Mouse (Mus musculus) liver, postnatal 0 days (tissue): ENCODE results near the gene Prr15l. TPM values are rescaled to one million over a fixed set of nuclear protein-coding genes. Genes with fewer than 3 reads are reported as not detected.

Experiments used
- ATAC-seq: fragments of 200-750 bp; cut with Nextera tagmentation; 2 replicates; pipeline ENCODE4 v1.8.0; 2017; ENCODE audit warnings: mild to moderate bottlenecking, moderate library complexity
- DNase-seq: peaks from one replicate; pipeline ENCODE4 v3.0.0-alpha.2; 2016
- H3K27ac ChIP-seq: fragments of 300-500 bp; sonication (generic); 2 replicates; pipeline ENCODE4 v1.5.1; 2014; ENCODE audit warnings: antibody characterized with exemption, moderate library complexity, mild to moderate bottlenecking, low read depth
- H3K27me3 ChIP-seq: fragments of 300-500 bp; sonication (generic); 2 replicates; pipeline ENCODE4 v1.6.1; 2014; ENCODE audit warnings: low read length, control low read depth, mixed read lengths; ENCODE audit not compliant: insufficient read depth
- H3K36me3 ChIP-seq: fragments of 300-500 bp; sonication (generic); replicated peaks from 2 replicates; pipeline ENCODE4 v1.6.1; 2014; ENCODE audit warnings: mild to moderate bottlenecking, control low read depth, low read length, moderate library complexity, mixed read lengths; ENCODE audit not compliant: insufficient read depth
- H3K4me1 ChIP-seq: fragments of 300-500 bp; sonication (generic); 2 replicates; pipeline ENCODE4 v1.6.1; 2014; ENCODE audit warnings: antibody characterized with exemption, mild to moderate bottlenecking, control low read depth; ENCODE audit not compliant: insufficient read depth
- H3K4me2 ChIP-seq: fragments of 300-500 bp; sonication (generic); 2 replicates; pipeline ENCODE4 v1.6.1; 2014; ENCODE audit warnings: low read depth, mild to moderate bottlenecking, low read length, moderate library complexity, mixed read lengths
- H3K4me3 ChIP-seq: fragments of 300-500 bp; sonication (generic); 2 replicates; pipeline ENCODE4 v1.5.1; 2014; ENCODE audit warnings: low read depth, low read length
- H3K9ac ChIP-seq: fragments of 300-500 bp; sonication (generic); replicated peaks from 2 replicates; pipeline ENCODE4 v1.6.1; 2014; ENCODE audit warnings: mild to moderate bottlenecking, moderate library complexity
- H3K9me3 ChIP-seq: fragments of 300-500 bp; sonication (generic); 2 replicates; pipeline ENCODE4 v1.6.1; 2016; ENCODE audit warnings: mild to moderate bottlenecking, control low read depth, low read length, mixed read lengths
- CTCF ChIP-seq: sonication (generic); IDR thresholded peaks from 2 replicates; pipeline ENCODE4 v1.5.1; 2016; ENCODE audit warnings: antibody characterized with exemption, low read depth
- EP300 ChIP-seq: IDR thresholded peaks from 2 replicates; pipeline ENCODE4 v1.6.1; 2016; ENCODE audit warnings: antibody characterized with exemption, low read depth, mild to moderate bottlenecking
- WGBS: fragments of 180-500 bp; shearing (Covaris S2); extraction: QIAGEN DNeasy Blood & Tissue Kit; methylation state at CpG from one replicate; pipeline ENCODE4 v1.1.7; 2014; ENCODE audit not compliant: insufficient replicate concordance; 5-methylcytosine and 5-hydroxymethylcytosine counted together
- polyA plus RNA-seq: library from polyadenylated mRNA; unstranded; fragments of >200 nt; fragmentation: Nextera tagmentation; extraction: Ambion mirVana; gene quantifications from 2 replicates; pipeline ENCODE4 v1.2.1, GENCODE M21; 2015

The Prr15l gene
- polyA plus RNA-seq, 1 experiment from 2014 or later: 10.1 TPM

- Histone ChIP-seq H3K27me3 (no peaks in the 10 kb centered on the region), H3K9ac (peak within 1 kb of the TSS; percentile 75), H3K4me2 (peak within 1 kb of the TSS; percentile 91), H3K9me3 (no peaks in the 10 kb centered on the region), H3K4me3 (peak within 1 kb of the TSS; percentile 63), H3K36me3 (peaks cover 9% of the 10 kb centered on the region), H3K27ac (peak within 1 kb of the TSS; percentile 88), H3K4me1 (peaks cover 35% of the 10 kb centered on the region)
- ATAC-seq (peak; percentile 91), DNase-seq (peak; percentile 100)
- peak; percentile 82 for TF ChIP-seq EP300
- peak; percentile 97 for TF ChIP-seq CTCF
- WGBS: 0% methylated on average over 55 of the region's 55 CpGs
Observed at GRCm38 (mm10) chr11:96916044-96916884, 11.6 kb upstream of the Prr15l start, which contains the start of gene Cdk5rap3. Cdk5rap3 (minus strand) TSS chr11:96916496.

GRCm38 (mm10) chr11:96916885-96917396, 11.0 kb upstream of the Prr15l start:
- peaks cover 3% of the 10 kb centered on the region for H3K36me3 ChIP-seq
- no peaks in the 10 kb centered on the region for H3K27me3 ChIP-seq
- H3K4me1 ChIP-seq: peaks cover 35% of the 10 kb centered on the region
- H3K4me2 ChIP-seq: peak overlapping the region; percentile 91
- DNase-seq (no peak), ATAC-seq (peak; percentile 3)
- WGBS: 22% methylated on average over 13 of the region's 13 CpGs
- peak overlapping the region; percentile 80 for H3K27ac ChIP-seq
- H3K9ac ChIP-seq: peak overlapping the region; percentile 58
- no peaks in the 10 kb centered on the region for H3K9me3 ChIP-seq
- TF ChIP-seq CTCF (no peak), EP300 (no peak)
- H3K4me3 ChIP-seq: peak overlapping the region; percentile 28

DNA sequence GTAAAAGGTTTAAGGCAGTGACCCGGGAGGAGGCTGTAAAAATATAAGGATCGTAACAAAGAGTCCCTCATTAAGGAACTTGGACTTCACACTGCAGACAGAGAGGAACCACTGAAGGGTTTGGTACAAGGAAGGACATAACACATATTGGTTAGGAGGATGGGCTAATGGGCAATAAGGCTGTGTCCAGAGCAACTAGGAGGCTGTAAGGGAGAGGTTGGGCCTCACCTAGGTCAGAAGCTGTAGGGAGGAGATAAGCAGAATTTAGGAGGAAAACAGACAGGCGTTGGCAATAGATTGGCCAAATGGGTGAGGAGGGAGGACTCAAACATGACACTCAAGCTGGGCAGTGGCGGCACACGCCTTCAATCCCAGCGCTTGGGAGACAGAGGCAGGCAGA, 10.5 kb upstream of the Prr15l start:
- no peaks in the 10 kb centered on the region for H3K36me3 ChIP-seq
- H3K9ac ChIP-seq: peak overlapping the region; percentile 58
- peaks cover 35% of the 10 kb centered on the region for H3K4me1 ChIP-seq
- H3K9me3 ChIP-seq: no peaks in the 10 kb centered on the region
- WGBS: 47% methylated on average over 6 of the region's 6 CpGs
- ATAC-seq (peak; percentile 70), DNase-seq (peak; percentile 66)
- peak overlapping the region; percentile 91 for H3K4me2 ChIP-seq
- H3K4me3 ChIP-seq: no peak overlapping the region
- H3K27me3 ChIP-seq: no peaks in the 10 kb centered on the region
- TF ChIP-seq CTCF: no peak
- peak; percentile 98 for TF ChIP-seq EP300
- H3K27ac ChIP-seq: peak overlapping the region; percentile 80

GRCm38 (mm10) chr11:96919003-96919402, 8.9 kb upstream of the Prr15l start:
- Histone ChIP-seq H3K27ac (peak overlapping the region; percentile 30; the same call in 1 of the 2 replicates), H3K4me2 (no peak overlapping the region), H3K4me1 (peaks cover 35% of the 10 kb centered on the region), H3K4me3 (no peak overlapping the region), H3K9ac (peak overlapping the region; percentile 33; the same call in 1 of the 2 replicates), H3K36me3 (no peaks in the 10 kb centered on the region), H3K27me3 (no peaks in the 10 kb centered on the region), H3K9me3 (no peaks in the 10 kb centered on the region)
- DNase-seq (no peak), ATAC-seq (no peak)
- 52% methylated on average over 6 of the region's 6 CpGs for WGBS
- no peak for TF ChIP-seq EP300
- no peak for TF ChIP-seq CTCF

GRCm38 (mm10) chr11:96924861-96925260, 3.0 kb upstream of the Prr15l start:
- WGBS: 45% methylated on average over 11 of the region's 11 CpGs
- H3K27me3 ChIP-seq: no peaks in the 10 kb centered on the region
- no peak for ATAC-seq
- no peak for DNase-seq
- H3K9me3 ChIP-seq: no peaks in the 10 kb centered on the region
- no peaks in the 10 kb centered on the region for H3K36me3 ChIP-seq
- peak overlapping the region; percentile 88 for H3K27ac ChIP-seq
- no peak overlapping the region for H3K4me3 ChIP-seq
- TF ChIP-seq EP300 (no peak), CTCF (no peak)
- peaks cover 25% of the 10 kb centered on the region for H3K4me1 ChIP-seq
- no peak overlapping the region; the same call in 1 of the 2 replicates for H3K9ac ChIP-seq
- H3K4me2 ChIP-seq: no peak overlapping the region; the same call in 1 of the 2 replicates

DNA sequence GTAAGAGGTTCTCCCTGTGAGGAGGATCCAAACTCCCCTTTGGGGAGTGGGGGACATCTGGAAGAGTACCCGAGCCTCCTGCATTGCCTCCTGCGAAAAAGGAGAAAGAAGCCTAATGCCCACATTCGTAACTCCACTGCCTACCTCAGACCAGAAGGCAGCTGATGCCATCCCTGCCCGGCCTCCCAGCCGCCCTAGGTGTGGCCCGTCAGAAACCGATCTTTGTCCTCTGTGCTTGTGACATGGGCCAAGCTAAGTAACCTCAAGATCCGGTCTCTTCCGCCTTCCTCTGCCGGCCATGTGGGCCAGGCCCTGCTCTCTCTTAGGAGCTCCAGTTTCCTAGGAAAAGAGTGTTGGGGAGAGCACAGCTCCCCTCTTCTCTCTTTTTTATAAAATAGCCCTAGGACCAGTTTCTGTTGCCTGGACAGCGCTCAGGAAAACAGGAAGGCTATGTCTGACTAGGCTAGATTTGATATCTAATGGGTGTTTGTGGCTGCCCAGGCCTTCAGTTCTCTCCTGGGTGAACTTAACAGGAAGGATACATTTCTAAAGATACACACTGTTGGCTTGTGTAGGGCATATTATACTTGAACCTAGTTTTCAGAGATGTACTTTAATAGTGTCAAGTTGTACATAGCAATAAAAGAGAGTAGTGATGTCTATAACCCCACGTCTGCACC, 2.3 kb upstream of the Prr15l start:
- 65% methylated on average over 12 of the region's 12 CpGs for WGBS
- Histone ChIP-seq H3K9ac (peak overlapping the region; percentile 47), H3K27ac (peak overlapping the region; percentile 88), H3K4me2 (no peak overlapping the region; the same call in 1 of the 2 replicates), H3K36me3 (no peaks in the 10 kb centered on the region), H3K4me1 (peaks cover 27% of the 10 kb centered on the region), H3K4me3 (no peak overlapping the region), H3K9me3 (no peaks in the 10 kb centered on the region), H3K27me3 (no peaks in the 10 kb centered on the region)
- TF ChIP-seq EP300 (no peak), CTCF (no peak)
- DNase-seq (no peak), ATAC-seq (0 out of 2 replicates have a peak, but pooled peaks have one; percentile 16)
